Mouse (Mus musculus): ENCODE measurements around the gene Foxi1. TPM values are rescaled to one million over a fixed set of nuclear protein-coding genes. Genes with fewer than 3 reads are reported as not detected.
A peak's percentile ranks its signal among the peaks of the same experiment; 100 is the strongest.
"Not testable (repeated sequence)": the region's sequence is repeated elsewhere in the genome, so short reads cannot be mapped to it uniquely, and the experiment has no call there.

Foxi1 gene
- total RNA-seq (2021), result not detected
- long read RNA-seq, experiment 1, result 0 reads
- long read RNA-seq, experiment 2, result 0 reads

DNA sequence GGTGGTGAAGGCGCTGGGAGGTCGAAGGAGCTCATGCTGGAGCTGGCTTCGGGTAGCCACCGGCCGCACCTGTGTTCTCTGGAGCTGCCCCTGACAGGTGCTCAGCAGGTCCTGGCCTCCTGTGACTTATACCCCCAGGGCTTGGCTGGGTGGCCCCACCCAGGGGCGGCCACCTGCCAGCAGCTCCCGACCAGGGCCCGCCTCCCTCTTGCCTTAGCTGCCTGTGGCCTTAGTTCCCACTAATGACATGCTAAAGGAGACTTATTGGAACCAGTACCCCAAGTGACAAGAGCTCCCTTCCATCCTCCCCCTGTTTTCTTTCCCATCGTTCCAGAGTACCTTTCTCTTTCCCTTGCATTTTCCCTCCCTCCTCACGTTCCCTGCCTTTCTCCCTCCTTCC is at the start of gene Foxi1:
Foxi1 (minus strand) TSS at position 101 of the 400 bp plus-strand sequence.
- DNase-seq, result no peak
- intact Hi-C loops (cut with DNase I; ENCODE audit: low total_unique reads), result no loop called here

DNA sequence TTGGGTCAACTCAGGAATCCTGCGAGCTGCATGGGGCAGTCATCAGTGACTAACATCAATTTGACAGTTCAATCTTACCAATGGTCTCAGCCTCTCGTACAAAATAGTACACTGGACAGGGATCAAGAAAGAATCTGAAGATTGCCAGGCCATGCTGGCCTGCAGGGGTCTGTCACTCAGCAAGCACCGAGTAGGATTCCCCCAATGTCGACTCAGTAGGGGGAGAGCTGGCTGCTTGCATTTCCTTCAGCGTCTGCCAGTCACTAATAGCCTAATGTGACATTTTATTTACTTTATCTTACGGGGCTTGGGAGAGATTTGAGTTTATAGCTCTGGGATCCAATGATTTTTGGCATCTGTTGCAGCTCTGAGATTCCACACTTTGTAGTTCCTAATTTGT is 35.1 kb upstream of the Foxi1 start:
- no peak for DNase-seq
- intact Hi-C loops (cut with DNase I; ENCODE audit: low total_unique reads), result no loop called here

DNA sequence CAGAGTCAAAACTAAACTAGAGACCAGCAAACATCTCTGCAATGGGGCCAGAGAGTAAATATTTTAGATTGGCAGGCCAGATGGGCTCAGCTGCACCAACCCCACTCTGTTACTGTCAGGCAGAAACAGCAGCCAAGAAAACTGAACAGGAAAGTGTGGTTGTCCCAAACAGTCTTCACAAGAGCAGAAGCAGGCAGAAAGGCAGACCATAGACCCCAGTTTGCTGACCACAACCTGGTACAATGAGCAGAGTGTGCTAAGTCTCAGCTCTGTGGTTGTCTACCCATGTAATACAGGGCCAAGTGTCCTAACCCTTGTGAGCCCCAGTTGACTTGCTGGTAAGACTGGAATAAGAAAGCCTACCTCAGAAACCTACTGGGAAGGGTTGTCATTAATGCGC is 32.4 kb upstream of the Foxi1 start:
- DNase-seq, result no peak
- intact Hi-C loops (cut with DNase I; ENCODE audit: low total_unique reads), result no loop called here

DNA sequence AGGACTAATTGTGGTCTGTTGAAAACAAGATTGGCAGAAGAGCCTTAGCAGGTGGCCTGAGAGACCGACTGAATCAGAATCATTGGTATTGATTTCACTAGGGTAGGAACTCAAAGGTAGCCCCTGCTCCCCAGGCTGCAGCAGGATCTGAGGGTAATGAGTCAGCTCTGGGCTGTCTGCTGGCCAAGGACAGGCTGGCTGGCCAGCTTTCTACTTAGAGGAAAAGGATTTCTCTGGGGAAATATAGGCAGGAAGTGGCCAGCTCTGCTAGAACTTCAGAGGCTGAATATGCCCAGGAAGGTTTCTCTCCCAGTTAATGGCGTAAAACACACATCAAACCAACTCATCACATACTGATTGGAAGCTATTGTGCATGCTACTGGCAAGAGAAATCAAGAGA is 31.8 kb upstream of the Foxi1 start:
- intact Hi-C loops (cut with DNase I; ENCODE audit: low total_unique reads), result no loop called here
- peak; percentile 9 for DNase-seq

DNA sequence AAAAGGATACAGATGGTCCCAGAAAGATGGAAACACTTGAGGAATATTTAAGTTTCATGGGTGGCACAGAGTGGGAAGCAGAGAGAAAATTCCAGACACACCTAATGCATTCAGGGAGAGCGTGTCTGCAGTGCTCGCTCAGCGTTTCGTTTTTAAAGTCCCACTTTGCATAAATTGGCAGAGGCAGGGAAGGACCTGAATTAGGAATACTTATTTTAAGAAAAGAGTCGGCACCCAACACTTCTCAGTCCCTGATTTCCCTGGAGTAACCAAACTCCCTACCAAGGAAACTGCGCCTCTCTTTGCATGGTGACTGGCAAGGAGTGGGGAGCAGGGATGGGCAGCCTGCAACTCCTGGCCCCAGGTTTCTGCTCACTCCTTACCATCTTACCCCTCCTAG is 29.0 kb upstream of the Foxi1 start:
- intact Hi-C loops (cut with DNase I; ENCODE audit: low total_unique reads), result no loop called here
- no peak for DNase-seq

DNA sequence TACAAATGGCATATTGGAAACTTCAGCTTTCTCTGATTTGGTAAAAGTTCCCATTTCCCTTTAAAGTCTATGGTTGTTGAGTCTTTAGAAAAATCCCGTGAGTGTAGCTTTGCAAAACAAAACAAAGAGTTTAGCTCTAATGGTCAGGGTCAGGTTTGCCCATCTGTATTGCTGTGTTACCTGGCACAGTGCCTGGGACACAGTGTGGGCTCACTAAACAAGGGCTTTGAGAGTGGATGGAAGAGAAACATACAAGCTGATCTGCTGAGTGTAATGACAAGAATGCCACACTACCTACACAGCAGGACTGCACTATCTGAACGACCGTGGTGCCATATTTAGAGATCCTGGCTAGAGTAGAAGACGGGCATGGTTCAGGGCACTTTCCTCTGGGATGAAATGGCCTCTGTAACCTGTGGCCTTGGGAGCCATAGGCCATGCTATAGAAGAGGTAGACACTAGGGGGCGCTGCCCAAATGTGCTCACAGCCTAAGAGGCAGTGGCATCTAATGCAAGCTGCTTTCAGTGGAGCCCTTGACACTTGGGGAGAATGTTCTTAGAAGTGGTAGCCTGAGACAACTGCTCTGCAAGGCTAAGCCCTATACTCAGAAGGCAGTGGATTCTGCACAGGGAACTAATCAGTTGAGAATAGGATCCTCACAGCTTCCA is 28.3 kb upstream of the Foxi1 start:
- DNase-seq, result no peak
- intact Hi-C loops (cut with DNase I; ENCODE audit: low total_unique reads), result no loop called here

DNA sequence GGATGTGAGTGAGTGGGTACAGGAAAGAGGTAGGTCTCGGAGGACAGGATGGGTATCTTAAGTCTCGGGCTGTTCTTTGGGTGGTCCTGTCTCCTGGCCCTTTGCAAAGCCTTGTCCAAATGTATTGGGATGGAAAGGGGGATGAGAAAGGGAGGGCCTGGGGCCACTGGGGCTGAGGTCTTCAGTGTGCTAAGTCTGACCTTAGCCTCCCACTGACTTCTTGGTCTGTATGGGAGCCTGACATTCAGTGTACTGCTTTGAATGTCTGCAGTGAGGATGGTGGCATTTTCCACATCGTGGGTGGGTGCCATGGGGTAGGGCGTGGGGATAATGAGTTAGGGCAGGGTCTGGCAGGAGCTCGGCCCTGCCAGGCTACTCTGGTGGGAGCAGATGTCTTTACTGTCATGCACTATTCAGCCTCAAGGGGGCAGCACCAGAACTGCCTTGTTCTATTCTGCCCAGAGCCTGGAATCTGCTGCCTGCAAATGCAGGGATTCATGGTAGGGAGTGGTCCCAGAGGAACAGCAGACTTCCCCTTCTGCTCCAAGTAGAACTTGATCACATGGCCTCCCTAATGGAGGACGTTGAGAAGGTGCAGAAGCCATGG is 21.0 kb upstream of the Foxi1 start:
- intact Hi-C loops (cut with DNase I; ENCODE audit: low total_unique reads), result loop anchor here (5.0 kb wide), 1 partner anchor 588 kb away; no protein-coding TSS in a partner anchor
- DNase-seq, result peak; percentile 36

DNA sequence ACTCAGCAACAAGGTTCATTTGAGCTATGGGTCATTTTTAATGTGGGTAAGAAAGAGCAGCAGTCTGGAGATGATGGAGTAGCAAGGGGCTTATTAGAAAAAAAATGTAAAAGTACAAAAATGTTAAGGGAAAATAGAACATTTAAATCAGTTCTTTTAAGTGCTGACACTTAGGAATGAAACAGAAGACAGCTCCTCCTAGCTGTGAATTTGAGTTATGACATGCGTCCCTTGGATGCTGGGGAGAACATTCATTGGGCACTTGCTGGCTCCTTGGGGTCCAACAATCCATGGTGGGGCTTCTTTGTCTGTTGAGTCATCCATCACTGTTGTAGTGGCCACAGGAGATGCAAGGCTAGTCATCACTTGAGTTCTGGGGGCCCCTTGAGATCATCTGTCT is 19.3 kb upstream of the Foxi1 start:
- intact Hi-C loops (cut with DNase I; ENCODE audit: low total_unique reads), result loop anchor here (5.0 kb wide), 1 partner anchor 590 kb away; no protein-coding TSS in a partner anchor
- no peak for DNase-seq

DNA sequence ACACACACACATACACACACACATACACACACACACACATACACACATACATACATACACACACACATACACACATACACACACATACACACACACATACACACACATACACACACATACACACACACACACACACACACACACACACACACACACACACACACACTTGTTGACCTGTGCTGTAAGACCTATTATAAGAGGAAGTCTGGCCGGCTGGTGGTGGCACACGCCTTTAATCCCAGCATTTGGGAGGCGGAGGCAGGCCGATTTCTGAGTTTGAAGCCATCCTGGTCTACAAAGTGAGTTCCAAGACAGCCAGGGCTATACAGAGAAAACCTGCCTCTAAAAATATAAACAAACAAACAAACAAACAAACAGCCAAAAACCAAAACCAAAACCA is 12.7 kb upstream of the Foxi1 start:
- intact Hi-C loops (cut with DNase I; ENCODE audit: low total_unique reads); DNase-seq: not testable (repeated sequence)

DNA sequence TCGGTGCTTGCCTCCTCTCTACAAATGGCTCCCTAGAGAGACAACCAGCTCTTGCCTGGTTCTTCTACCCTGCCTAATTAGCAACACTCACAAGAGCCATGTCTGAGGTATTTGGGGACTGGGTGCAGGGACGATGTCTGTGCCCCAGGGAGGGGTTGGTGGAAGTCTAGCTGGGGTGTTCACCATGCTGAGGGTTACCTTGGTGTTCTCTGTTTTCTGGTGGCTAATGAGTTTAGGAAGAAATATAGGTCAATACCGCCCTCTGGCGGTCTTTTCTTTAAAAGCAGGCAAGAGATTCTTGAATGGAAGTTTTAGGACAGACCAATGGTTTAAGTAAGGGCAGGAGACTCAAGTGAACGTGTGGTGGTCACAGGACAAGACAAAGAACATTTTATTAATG is 5.0 kb upstream of the Foxi1 start:
- DNase-seq, result peak; percentile 20
- intact Hi-C loops (cut with DNase I; ENCODE audit: low total_unique reads), result loop anchor here (2.0 kb wide), 1 partner anchor 64 kb away; no protein-coding TSS in a partner anchor

DNA sequence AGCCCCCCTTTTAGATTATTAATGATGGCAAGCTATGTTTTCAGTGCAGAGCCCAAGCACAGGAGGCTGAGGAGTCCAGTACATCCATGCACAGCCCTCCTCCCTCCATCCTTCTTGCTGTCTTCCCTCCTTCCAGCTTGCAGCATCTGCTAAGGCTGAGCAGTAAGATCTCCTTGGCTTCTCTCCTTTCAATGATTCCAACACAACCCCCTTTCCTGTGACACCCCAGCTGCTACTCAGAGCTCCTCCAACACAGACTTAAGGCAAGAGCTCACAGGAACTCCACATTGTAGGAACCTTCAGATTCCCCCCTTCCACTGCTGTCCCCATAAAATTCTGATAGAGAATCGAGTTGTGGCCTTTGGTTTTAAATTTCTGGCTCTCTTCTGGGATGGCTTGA is 5.1 kb downstream of the Foxi1 start:
- no peak for DNase-seq
- intact Hi-C loops (cut with DNase I; ENCODE audit: low total_unique reads), result no loop called here

DNA sequence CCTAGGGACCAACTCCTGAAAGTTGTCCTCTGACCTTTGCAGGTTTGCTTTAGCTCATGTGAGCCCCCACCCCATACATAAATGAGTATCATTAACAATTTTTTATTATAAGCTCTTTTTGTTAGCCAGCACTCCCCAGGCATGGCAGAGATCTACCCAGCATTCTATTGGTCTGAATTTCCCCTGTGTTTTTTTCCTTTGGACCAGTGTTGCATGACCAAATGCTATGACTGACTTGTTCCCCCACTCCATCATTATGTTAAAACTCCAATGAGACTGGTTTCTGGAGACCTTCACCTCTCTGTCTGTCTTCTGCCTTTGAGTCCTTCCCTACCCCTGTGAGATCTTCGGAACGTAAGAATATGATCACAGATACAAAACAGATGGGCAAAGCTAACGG is 12.7 kb downstream of the Foxi1 start:
- intact Hi-C loops (cut with DNase I; ENCODE audit: low total_unique reads), result no loop called here

DNA sequence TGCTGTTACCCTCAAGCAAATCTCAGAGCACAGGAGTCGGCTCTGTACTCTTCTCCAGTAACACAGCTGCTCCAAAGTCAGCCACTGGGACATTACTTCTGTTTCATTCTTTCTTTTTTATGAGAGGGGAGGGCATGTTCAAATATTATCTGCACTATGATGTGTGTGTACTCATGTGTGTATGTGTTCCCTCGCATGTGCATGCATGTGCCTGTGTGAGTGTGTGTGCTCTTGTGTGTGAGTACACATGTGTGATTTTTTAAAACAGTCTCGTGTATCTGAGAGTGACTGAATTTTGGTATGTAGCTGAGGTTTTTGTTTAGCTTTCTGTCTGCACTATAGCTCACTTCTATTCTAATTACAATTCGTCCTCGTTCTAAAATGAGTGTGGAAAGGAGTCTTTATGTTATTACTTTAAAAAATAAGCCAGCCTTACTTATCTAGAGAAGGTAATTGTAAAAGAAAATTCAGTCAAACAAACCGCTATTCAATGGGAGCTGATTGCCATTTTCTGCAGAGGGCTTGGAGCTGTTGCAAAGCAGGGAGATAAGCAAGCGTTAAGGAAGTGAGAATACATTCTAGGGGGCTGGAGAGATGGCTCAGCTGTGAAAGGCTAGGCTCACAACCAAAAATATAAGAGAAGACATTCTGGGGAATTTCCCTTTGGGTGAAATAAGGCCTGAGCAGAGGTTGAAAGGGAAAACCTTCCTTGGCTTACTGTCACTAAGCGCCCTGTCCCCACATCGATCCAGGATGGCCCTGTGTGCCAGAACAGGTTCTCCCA is 13.5 kb downstream of the Foxi1 start:
- DNase-seq, result no peak
- intact Hi-C loops (cut with DNase I; ENCODE audit: low total_unique reads), result no loop called here

More for the DNA sequence above, 12.7 kb downstream of the Foxi1 start:
- DNase-seq, result no peak

DNA sequence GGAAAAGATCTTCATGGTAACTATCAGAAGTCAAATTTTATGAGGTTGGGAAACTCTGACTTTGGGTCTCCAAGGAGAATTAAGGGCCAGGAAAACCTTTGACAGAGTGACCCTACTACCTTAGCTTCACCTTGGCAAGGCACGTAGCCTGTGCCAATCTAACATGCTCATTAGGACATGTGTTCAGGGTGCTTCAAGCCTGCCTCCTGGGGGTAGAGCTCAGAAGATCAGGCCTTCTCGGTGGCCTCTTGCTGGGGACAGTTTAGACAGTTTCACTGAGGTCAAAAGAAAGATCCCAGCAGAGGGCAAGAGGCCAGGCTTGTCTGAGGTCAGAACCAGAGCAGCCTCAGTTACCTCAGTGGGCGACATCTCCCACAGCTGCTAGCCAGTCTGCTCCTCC is 14.2 kb downstream of the Foxi1 start:
- intact Hi-C loops (cut with DNase I; ENCODE audit: low total_unique reads), result no loop called here
- no peak for DNase-seq

DNA sequence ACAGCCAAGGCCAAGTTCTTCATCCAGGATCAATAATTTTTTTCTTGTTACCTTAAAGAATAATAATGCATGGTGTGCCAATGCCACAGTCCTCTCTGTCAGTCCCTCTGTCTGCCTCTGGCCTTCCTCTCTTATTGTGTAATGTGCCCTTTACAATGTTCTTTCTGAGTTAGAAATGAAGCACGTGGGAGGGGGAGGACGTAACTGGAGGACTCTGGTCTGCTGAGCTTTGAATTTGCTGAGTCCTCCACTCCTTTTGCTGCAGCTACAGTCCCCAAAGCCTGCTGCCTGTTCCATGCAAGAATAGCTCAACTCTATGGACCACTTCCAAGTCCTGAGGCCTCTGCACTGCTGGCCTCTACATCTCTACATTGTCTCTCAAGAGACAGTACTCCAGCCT is 23.6 kb downstream of the Foxi1 start:
- intact Hi-C loops (cut with DNase I; ENCODE audit: low total_unique reads), result no loop called here
- DNase-seq, result no peak

DNA sequence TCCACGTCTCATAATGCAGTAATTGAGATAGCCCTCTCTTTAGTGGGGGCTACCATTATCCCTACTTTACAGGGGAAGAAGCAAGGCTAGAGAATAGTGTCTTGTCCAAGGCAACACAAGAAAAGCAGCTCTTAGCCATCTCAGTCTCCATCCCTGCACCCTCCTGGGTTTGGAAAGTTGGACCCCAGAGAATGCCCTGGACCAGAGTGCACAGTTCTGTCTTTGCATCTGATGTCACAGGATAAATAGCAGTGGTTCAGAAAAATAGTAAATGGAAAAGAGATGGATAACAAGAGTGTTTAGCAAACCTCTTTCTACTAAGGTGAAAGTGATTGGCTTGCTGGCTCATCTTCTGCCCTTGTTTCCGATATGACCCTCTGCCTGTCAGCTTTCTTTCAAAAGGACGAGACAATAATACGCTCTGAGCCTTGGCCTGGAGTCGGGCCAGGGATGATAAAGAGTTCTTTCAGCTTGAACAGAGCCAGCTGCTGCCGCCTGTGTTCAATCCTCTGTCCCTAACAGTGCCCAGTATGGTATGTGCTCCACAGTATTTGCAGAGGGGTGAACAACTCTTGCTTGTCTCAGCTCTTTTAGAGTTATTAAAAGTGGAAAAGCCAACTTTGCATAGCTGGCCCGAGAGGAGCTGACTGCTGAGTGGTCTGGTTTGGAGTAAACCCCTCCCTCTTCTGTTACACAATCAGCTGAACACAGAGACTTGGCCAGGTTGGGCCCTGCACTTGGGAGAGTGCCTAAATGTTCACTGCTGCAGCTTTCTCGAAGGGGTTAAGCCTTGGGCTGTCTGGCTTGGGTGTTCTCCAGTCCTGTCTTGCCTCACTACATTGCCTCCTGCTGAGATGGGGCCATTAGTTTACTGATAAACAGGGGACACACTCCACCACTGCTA is 26.4 kb downstream of the Foxi1 start:
- intact Hi-C loops (cut with DNase I; ENCODE audit: low total_unique reads), result no loop called here
- DNase-seq, result peak; percentile 51

DNA sequence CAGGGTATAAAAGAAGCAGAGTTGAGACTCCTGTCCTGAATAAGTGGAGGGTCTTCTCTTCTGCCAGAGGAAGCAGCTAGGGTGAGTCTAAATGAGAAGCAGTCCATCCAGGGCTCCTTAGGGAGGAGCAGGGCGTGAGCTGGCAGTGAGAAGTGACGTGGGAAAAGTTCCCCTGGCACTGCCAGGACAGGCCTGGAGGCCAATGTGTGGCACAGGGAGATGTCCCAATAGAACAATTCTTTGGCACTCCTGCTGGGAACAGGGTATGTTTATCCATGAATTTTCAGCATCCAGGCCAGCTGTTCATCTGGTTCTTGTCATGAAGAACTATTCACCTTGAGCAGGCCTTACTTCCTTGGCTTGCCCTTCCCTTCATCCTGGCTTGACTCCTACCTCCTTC is 29.1 kb downstream of the Foxi1 start:
- intact Hi-C loops (cut with DNase I; ENCODE audit: low total_unique reads), result no loop called here
- peak; percentile 10 for DNase-seq

DNA sequence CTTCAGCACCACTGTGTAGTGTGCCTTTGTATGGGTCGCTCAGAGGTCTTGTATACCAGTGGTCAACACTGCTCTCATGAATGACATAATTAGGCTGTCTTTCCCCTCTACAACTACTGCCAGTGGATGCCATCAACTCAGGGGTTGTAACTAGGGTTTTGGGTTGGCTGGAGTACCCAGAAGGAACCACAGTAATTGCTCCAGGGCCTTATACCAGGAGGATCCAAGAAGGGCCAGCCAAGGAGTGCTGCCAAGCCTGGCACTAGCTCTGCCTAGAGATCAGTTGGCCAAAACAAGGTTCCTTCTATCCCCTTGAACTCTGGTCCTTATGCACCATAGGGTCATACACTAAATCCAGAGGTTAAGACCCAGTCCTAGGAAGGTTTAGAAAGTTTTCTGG is 31.5 kb downstream of the Foxi1 start:
- intact Hi-C loops (cut with DNase I; ENCODE audit: low total_unique reads), result no loop called here
- DNase-seq, result no peak

DNA sequence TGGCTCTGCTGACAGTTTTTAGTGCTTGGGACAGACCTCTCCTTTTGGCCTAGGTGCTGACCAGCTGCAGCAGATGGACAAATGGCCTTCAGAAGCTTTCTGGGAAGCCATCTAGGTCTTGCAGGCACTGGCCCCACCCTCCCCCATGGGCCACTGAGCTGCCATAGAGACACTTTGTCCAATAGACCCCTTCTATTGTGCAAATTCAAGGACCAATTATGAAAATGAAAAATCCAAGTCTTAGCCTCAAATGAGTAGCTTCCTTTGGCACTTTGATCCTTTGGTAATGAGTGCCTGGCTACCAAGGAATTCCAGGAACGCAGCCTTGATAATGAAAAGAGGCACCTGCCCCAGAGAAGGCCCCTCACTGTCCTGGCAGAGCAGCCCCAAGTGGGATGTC is 36.7 kb downstream of the Foxi1 start:
- DNase-seq, result no peak

DNA sequence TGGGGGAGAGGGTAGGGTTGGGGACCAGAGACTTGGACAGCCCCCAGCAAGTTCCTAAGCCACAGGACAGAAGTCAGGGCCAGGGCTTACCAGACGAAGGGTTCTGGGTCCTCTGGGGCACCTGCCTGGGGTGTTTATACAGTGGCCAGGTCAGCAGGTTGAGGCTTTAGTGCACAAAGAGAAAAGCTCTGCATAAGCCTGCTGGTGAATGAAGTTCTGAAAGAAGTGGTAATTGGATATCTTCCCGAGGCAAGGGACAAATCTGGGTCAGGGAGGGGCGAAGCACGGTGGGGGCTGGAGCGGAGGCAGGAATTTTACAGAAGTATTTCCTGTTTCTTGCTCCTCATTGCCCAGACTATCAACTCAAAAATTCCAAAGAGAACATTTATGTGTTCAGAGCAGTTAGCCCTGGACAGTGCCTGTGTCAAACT is 38.4 kb downstream of the Foxi1 start:
- intact Hi-C loops (cut with DNase I; ENCODE audit: low total_unique reads), result no loop called here
- peak; percentile 55 for DNase-seq

More for the DNA sequence above, 36.7 kb downstream of the Foxi1 start:
- intact Hi-C loops (cut with DNase I; ENCODE audit: low total_unique reads), result no loop called here
